Mouse (Mus musculus): ENCODE data around the gene Dnajc12.

DNA sequence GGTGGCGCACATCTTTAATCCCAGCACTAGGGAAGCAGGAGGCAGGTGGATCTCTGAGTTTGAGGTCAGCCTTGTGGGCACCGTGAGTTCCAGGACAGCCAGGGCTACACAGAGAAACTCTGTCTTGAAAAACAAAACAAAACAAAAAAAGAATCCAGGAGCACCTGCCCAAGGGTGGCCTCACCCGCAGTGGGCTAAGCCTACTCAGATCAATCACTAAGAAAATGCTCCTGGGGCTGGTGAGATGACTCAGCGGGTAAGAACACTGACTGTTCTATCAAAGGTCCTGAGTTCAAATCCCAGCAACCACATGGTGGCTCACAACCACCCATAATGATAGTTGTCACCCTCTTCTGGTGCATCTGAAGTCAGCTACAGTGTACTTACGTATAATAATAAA is 5.9 kb upstream of the Dnajc12 start:
- TF ChIP-seq CTCF (IDR thresholded peaks at IDR 0.05; ENCODE audit: borderline replicate concordance, insufficient read depth, low read depth, low read length), result no peak
- no peak for TF ChIP-seq POLR2A (IDR thresholded peaks at IDR 0.05; ENCODE audit: borderline replicate concordance, insufficient read depth, low read length)
